Mouse (Mus musculus): ENCODE data around the gene Aptx. TPM values are rescaled to one million over a fixed set of nuclear protein-coding genes. Genes with fewer than 3 reads are reported as not detected.
A peak's percentile ranks its signal among the peaks of the same experiment; 100 is the strongest.

Gene Aptx
- polyA plus RNA-seq, 1 experiment from 2014 or later = 45.8 TPM

DNA sequence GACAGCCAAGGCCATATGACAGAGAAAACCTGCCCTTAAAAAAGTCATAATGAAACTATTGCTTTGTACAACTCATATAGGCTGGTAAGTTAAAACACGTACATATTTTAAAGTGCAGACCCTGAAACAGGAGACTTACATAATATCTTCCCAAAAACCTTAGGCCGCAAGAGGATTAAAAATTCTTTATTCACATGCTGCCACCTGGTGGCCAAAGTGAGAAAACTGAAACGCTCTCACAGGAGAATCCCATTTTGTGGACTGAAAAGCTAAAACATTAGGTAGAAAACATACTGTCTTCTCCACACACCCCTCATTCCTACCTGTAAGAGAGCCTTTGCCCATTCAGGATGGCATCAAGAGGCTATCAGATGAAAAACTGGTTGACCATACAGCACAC, 21.1 kb downstream of the Aptx start:
- no peak overlapping the region for H3K9ac ChIP-seq (ENCODE audit: low read length)
- H3K4me2 ChIP-seq = no peak overlapping the region
- no peaks in the 10 kb centered on the region for H3K27me3 ChIP-seq (ENCODE audit: control insufficient read depth, insufficient read depth, low read length)
- ATAC-seq (ENCODE audit: low FRiP score) = peak; percentile 12; the same call in 1 of the 2 replicates
- no peak overlapping the region for H3K4me3 ChIP-seq (ENCODE audit: low read depth, low read length)
- WGBS = 26% methylated on average over 3 of the region's 3 CpGs
- H3K9me3 ChIP-seq (ENCODE audit: control insufficient read depth, low read length) = no peaks in the 10 kb centered on the region
- no peaks in the 10 kb centered on the region for H3K4me1 ChIP-seq (ENCODE audit: control insufficient read depth, insufficient read depth, low read length)
- DNase-seq (ENCODE audit: low spot score, missing footprints) = peak; percentile 94
- H3K36me3 ChIP-seq (ENCODE audit: control insufficient read depth, insufficient read depth, low read length) = peaks cover 7% of the 10 kb centered on the region
- H3K27ac ChIP-seq (ENCODE audit: low read depth, low read length) = no peak overlapping the region

DNA sequence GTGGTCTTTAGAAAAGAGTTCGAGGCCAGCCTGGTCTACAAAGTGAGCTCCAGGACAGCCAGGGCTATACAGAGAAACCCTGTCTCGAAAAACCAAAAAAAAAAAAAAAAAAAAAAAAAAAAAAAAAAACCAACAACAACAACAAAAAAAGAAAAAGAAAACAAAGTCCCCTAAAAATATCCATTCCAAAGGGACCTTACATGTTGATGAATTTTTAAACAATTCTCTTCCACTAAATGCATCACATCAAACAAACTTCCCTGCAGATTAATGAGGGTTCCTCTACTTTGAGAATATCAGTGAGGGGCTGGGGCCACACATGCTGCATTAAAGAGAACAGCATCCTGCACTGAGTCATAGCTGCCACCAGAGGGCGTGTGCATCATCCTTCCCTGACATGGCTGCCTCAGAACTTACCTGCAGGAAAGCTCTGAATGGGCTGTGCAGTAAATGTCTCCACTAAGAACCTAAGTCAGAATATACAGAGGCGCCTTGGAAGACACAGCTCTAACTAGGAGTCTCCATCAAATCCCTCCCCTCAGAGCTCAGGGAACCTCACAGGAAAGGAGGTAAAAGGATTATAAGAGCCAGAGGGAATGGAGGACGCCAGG, 22.6 kb downstream of the Aptx start:
- Histone ChIP-seq H3K4me3 (ENCODE audit: low read depth, low read length) (no peak overlapping the region), H3K4me2 (no peak overlapping the region), H3K4me1 (ENCODE audit: control insufficient read depth, insufficient read depth, low read length) (no peaks in the 10 kb centered on the region), H3K27ac (ENCODE audit: low read depth, low read length) (no peak overlapping the region), H3K9ac (ENCODE audit: low read length) (no peak overlapping the region), H3K9me3 (ENCODE audit: control insufficient read depth, low read length) (no peaks in the 10 kb centered on the region), H3K36me3 (ENCODE audit: control insufficient read depth, insufficient read depth, low read length) (no peaks in the 10 kb centered on the region), H3K27me3 (ENCODE audit: control insufficient read depth, insufficient read depth, low read length) (no peaks in the 10 kb centered on the region)
- 55% methylated on average over 5 of the region's 5 CpGs for WGBS
- DNase-seq (ENCODE audit: low spot score, missing footprints) = peak; percentile 90
- peak; percentile 34; the same call in 1 of the 2 replicates for ATAC-seq (ENCODE audit: low FRiP score)

DNA sequence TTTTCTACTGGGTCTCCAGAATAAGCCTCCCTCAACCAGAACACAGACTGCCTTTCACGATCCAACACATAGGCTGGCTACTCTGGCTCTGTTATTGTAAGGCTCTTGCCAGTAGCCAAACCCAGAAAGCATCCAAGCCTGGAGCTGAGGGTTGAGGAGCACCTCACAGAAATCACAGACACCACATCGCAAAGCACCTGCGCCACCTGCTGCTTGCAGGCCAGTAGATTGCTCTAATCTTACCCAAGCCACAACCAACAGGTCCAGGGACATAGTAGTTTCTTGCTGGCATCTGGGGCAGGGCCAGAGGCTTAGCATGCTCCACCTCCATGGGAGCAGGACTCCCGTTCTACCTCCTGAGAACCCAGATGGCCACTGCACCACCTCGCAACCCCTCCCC, 25.9 kb downstream of the Aptx start:
- 34% methylated on average over 5 of the region's 5 CpGs for WGBS

DNA sequence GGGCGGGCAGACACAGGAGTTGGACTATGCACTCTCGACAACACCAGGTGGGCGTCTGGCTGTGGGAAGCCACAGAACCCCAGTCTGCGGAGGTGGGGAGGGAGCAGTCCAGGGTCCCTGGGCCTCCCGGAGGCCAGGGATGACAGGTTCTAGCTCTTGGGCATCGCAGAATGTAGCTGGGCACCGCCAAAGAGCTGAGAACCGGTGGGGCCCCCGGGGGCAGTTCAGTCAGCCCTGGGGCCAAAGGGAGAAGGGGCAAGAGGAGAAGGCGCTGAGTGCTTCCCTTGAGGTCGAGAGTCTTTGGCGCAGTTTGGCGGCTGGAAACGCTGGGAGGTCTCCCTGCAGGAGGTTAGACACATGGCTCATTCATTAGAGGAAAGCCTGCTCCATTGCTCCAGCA, 26.7 kb downstream of the Aptx start:
- no peak overlapping the region for H3K4me3 ChIP-seq (ENCODE audit: low read depth, low read length)
- peak; percentile 78 for DNase-seq (ENCODE audit: low spot score, missing footprints)

More for the DNA sequence above, 25.9 kb downstream of the Aptx start:
- ATAC-seq (ENCODE audit: low FRiP score) = no peak
- Histone ChIP-seq H3K9ac (ENCODE audit: low read length) (no peak overlapping the region), H3K9me3 (ENCODE audit: control insufficient read depth, low read length) (no peaks in the 10 kb centered on the region), H3K4me2 (no peak overlapping the region), H3K36me3 (ENCODE audit: control insufficient read depth, insufficient read depth, low read length) (no peaks in the 10 kb centered on the region), H3K4me1 (ENCODE audit: control insufficient read depth, insufficient read depth, low read length) (no peaks in the 10 kb centered on the region), H3K27ac (ENCODE audit: low read depth, low read length) (no peak overlapping the region), H3K4me3 (ENCODE audit: low read depth, low read length) (no peak overlapping the region), H3K27me3 (ENCODE audit: control insufficient read depth, insufficient read depth, low read length) (no peaks in the 10 kb centered on the region)
- peak; percentile 87 for DNase-seq (ENCODE audit: low spot score, missing footprints)

DNA sequence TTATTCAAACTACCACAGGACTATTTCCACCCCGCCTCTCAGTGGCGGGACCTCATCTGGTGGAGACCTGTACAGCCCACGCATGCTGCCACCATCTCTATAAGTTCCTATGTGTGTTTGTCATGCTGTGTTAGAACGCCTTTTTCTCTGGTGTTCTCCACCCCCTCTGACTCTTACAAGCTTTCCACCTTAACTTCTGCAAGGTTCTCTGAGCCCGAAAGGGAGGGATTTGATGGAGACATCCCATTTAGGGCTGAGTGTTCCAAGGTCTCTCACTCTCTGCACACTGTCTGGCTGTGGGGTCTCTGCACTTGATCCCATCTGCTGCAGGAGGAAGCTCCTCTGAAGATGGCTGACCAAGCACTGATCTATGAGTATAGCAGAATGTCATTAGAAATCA, 29.5 kb downstream of the Aptx start:
- Histone ChIP-seq H3K27ac (ENCODE audit: low read depth, low read length) (no peak overlapping the region), H3K36me3 (ENCODE audit: control insufficient read depth, insufficient read depth, low read length) (no peaks in the 10 kb centered on the region), H3K4me2 (no peak overlapping the region), H3K9ac (ENCODE audit: low read length) (no peak overlapping the region), H3K4me1 (ENCODE audit: control insufficient read depth, insufficient read depth, low read length) (no peaks in the 10 kb centered on the region), H3K27me3 (ENCODE audit: control insufficient read depth, insufficient read depth, low read length) (no peaks in the 10 kb centered on the region), H3K9me3 (ENCODE audit: control insufficient read depth, low read length) (no peaks in the 10 kb centered on the region), H3K4me3 (ENCODE audit: low read depth, low read length) (no peak overlapping the region)
- DNase-seq (ENCODE audit: low spot score, missing footprints) (peak; percentile 56), ATAC-seq (ENCODE audit: low FRiP score) (no peak)
- WGBS = 92% methylated on average over 5 of the region's 5 CpGs

More for the DNA sequence above, 26.7 kb downstream of the Aptx start:
- no peak for ATAC-seq (ENCODE audit: low FRiP score)
- no peaks in the 10 kb centered on the region for H3K9me3 ChIP-seq (ENCODE audit: control insufficient read depth, low read length)
- H3K27ac ChIP-seq (ENCODE audit: low read depth, low read length) = no peak overlapping the region
- 17% methylated on average over 14 of the region's 14 CpGs for WGBS
- H3K36me3 ChIP-seq (ENCODE audit: control insufficient read depth, insufficient read depth, low read length) = no peaks in the 10 kb centered on the region
- H3K9ac ChIP-seq (ENCODE audit: low read length) = no peak overlapping the region
- no peaks in the 10 kb centered on the region for H3K27me3 ChIP-seq (ENCODE audit: control insufficient read depth, insufficient read depth, low read length)
- H3K4me2 ChIP-seq = peak overlapping the region; percentile 19; the same call in 1 of the 2 replicates
- no peaks in the 10 kb centered on the region for H3K4me1 ChIP-seq (ENCODE audit: control insufficient read depth, insufficient read depth, low read length)

DNA sequence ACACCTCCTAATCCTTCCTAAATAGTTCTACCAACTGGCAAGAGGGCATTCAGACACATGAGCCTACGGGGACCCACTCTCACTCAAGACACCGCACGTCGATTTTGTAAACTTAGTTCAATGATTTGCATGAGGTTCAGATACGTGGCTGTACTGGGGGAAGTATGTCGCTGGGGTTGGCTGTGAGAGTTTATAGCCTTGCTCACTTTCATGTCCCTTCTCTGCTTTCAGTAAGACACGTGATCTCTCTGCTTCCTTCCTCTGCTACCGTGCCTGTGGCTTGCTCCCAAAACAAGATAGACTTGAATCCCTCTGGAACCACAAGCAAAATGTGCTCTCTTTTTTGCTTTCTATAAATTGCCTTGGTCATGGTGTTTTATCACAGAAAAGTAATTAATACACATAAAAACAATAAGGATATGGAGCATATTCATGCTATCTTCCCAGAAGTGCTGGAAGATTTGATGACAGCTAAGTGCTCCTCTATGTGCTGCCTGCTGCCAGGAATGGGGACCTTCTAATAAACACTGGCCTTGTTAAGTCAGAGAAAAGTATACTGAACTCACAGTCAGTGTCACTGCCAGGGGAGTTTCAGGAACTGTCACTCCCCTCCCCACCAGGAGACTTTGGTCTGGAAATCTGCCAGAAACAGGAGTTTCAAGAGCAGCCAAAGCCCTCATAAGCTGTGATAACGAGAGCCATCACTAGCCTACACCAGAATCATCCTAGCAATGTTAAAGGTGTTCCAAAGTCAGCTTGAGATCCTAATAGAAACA, 36.6 kb downstream of the Aptx start:
- Histone ChIP-seq H3K27ac (ENCODE audit: low read depth, low read length) (no peak overlapping the region), H3K4me2 (no peak overlapping the region), H3K27me3 (ENCODE audit: control insufficient read depth, insufficient read depth, low read length) (no peaks in the 10 kb centered on the region), H3K4me3 (ENCODE audit: low read depth, low read length) (no peak overlapping the region), H3K9ac (ENCODE audit: low read length) (no peak overlapping the region), H3K9me3 (ENCODE audit: control insufficient read depth, low read length) (no peaks in the 10 kb centered on the region), H3K36me3 (ENCODE audit: control insufficient read depth, insufficient read depth, low read length) (no peaks in the 10 kb centered on the region), H3K4me1 (ENCODE audit: control insufficient read depth, insufficient read depth, low read length) (no peaks in the 10 kb centered on the region)
- DNase-seq (ENCODE audit: low spot score, missing footprints) (no peak), ATAC-seq (ENCODE audit: low FRiP score) (no peak)
- WGBS = 85% methylated on average over 9 of the region's 9 CpGs

DNA sequence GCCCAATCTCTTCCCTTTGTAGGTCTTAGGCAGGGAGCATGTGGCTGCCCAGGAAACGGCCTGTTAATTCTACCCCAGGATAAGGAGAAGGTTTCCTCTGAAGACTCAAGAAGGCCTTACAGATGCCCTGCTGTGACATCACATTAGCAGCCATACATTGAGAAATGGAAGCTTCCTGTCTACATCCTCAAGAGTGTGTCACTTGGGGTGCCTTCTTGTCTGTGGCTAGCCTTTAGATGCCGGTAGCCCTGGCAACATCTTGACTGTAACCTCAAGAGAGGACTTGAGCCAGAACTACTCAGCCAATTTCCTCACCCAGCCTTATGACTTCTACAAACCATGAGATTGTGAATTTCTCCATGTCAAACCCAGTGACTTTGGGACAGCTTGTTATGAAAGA, 51.9 kb downstream of the Aptx start:
- ATAC-seq (ENCODE audit: low FRiP score) (no peak), DNase-seq (ENCODE audit: low spot score, missing footprints) (no peak)
- 90% methylated on average over 2 of the region's 2 CpGs for WGBS
- Histone ChIP-seq H3K27ac (ENCODE audit: low read depth, low read length) (no peak overlapping the region), H3K4me3 (ENCODE audit: low read depth, low read length) (no peak overlapping the region), H3K27me3 (ENCODE audit: control insufficient read depth, insufficient read depth, low read length) (no peaks in the 10 kb centered on the region), H3K9me3 (ENCODE audit: control insufficient read depth, low read length) (no peaks in the 10 kb centered on the region), H3K4me2 (no peak overlapping the region), H3K36me3 (ENCODE audit: control insufficient read depth, insufficient read depth, low read length) (no peaks in the 10 kb centered on the region), H3K9ac (ENCODE audit: low read length) (no peak overlapping the region), H3K4me1 (ENCODE audit: control insufficient read depth, insufficient read depth, low read length) (no peaks in the 10 kb centered on the region)

DNA sequence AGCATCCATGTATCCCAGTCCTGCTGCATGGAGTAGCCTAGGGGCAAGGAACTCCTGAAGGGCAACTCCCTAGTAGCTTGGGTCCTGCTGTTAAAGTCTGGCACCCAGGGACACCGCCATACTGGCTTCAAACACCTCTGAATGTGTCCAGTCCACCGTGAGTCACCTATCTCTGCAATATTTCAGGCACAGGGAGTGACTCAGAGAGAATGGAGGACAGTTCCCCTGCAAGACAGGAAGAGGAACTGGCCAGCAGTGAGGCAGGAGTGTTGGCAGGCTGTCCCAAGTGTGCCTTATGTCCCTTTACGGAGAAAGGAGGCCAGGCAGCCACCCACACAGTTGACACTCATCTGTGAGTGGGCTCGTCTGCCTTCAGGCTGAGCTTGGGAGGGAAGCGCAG, 53.9 kb downstream of the Aptx start:
- DNase-seq (ENCODE audit: low spot score, missing footprints) (no peak), ATAC-seq (ENCODE audit: low FRiP score) (no peak)
- no peak overlapping the region for H3K27ac ChIP-seq (ENCODE audit: low read depth, low read length)
- H3K9me3 ChIP-seq (ENCODE audit: control insufficient read depth, low read length) = no peaks in the 10 kb centered on the region
- 81% methylated on average over 5 of the region's 5 CpGs for WGBS
- H3K4me1 ChIP-seq (ENCODE audit: control insufficient read depth, insufficient read depth, low read length) = no peaks in the 10 kb centered on the region
- no peaks in the 10 kb centered on the region for H3K36me3 ChIP-seq (ENCODE audit: control insufficient read depth, insufficient read depth, low read length)
- H3K27me3 ChIP-seq (ENCODE audit: control insufficient read depth, insufficient read depth, low read length) = no peaks in the 10 kb centered on the region
- H3K4me2 ChIP-seq = no peak overlapping the region
- no peak overlapping the region for H3K4me3 ChIP-seq (ENCODE audit: low read depth, low read length)
- H3K9ac ChIP-seq (ENCODE audit: low read length) = no peak overlapping the region

DNA sequence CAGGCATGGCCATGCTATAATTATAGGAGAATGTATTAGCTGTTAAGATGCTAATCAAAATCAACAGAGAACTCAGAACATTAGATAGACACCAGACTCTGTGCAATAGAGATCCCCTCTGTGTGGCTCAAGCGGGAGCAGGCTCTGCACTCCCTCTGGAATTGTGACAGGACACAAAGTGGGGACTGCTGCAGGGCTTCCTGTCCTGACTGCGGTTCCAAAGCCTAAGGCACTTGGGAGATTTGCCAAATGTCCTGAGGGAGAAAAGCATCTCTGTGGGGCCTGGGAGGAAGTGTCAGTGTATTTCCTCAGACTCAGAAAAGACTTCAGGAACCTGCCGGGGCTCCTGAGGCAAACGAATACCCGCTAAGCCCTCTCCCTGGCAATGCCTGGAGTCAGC, 59.4 kb downstream of the Aptx start:
- no peak for ATAC-seq (ENCODE audit: low FRiP score)
- DNase-seq (ENCODE audit: low spot score, missing footprints) = no peak
- Histone ChIP-seq H3K4me1 (ENCODE audit: control insufficient read depth, insufficient read depth, low read length) (no peaks in the 10 kb centered on the region), H3K27me3 (ENCODE audit: control insufficient read depth, insufficient read depth, low read length) (no peaks in the 10 kb centered on the region), H3K9me3 (ENCODE audit: control insufficient read depth, low read length) (no peaks in the 10 kb centered on the region), H3K9ac (ENCODE audit: low read length) (no peak overlapping the region), H3K27ac (ENCODE audit: low read depth, low read length) (no peak overlapping the region), H3K4me2 (no peak overlapping the region), H3K4me3 (ENCODE audit: low read depth, low read length) (no peak overlapping the region), H3K36me3 (ENCODE audit: control insufficient read depth, insufficient read depth, low read length) (no peaks in the 10 kb centered on the region)
- 78% methylated on average over 5 of the region's 5 CpGs for WGBS

Measured in midbrain, embryonic 11.5 days (tissue).